Mouse (Mus musculus) thymus, postnatal 10 days (tissue): ENCODE results near the gene Nutm2.
A peak's percentile ranks its signal among the peaks of the same experiment; 100 is the strongest.
"Not testable (repeated sequence)": the region's sequence is repeated elsewhere in the genome, so short reads cannot be mapped to it uniquely, and the experiment has no call there.

Experiments used
- DNase-seq, 2 experiments: peaks; one replicate each; pipeline ENCODE4 v3.0.0; 2021; ENCODE audit warnings: low spot score in 2 of 2

The Nutm2 gene

GRCm38 (mm10) chr13:50467007-50467406, at the start of gene Nutm2:
Gene Nutm2, plus strand, starts transcription at chr13:50467307.
- no peak for DNase-seq

- peak; percentile 55 to 58 for DNase-seq
Measured at GRCm38 (mm10) chr13:50417389-50418183, 49.5 kb upstream of the Nutm2 start, which contains the start of gene Fbxw17. Gene Fbxw17, plus strand, starts transcription at chr13:50417864.

- no peak for DNase-seq
Measured at GRCm38 (mm10) chr13:50418421-50418820, 48.7 kb upstream of the Nutm2 start.

GRCm38 (mm10) chr13:50423625-50424209, 43.4 kb upstream of the Nutm2 start:
- no peak for DNase-seq

- DNase-seq = no peak
Measured at GRCm38 (mm10) chr13:50424517-50424916, 42.6 kb upstream of the Nutm2 start.

- no peak for DNase-seq
Measured at GRCm38 (mm10) chr13:50426686-50427085, 40.4 kb upstream of the Nutm2 start.

GRCm38 (mm10) chr13:50443812-50444211, 23.3 kb upstream of the Nutm2 start, which contains the start of gene Gm47429:
Gene Gm47429, minus strand, starts transcription at chr13:50443912.
- no peak for DNase-seq

GRCm38 (mm10) chr13:50445261-50445660, 21.8 kb upstream of the Nutm2 start:
- DNase-seq = no peak

- DNase-seq = not testable (repeated sequence)
Measured at GRCm38 (mm10) chr13:50452266-50452665, 14.8 kb upstream of the Nutm2 start.

GRCm38 (mm10) chr13:50453426-50453825, 13.7 kb upstream of the Nutm2 start:
- no peak for DNase-seq

GRCm38 (mm10) chr13:50460433-50460832, 6.7 kb upstream of the Nutm2 start:
- not testable (repeated sequence) for DNase-seq

- DNase-seq = no peak
Measured at GRCm38 (mm10) chr13:50464621-50465562, 2.2 kb upstream of the Nutm2 start.

- DNase-seq = not testable (repeated sequence)
Measured at GRCm38 (mm10) chr13:50488510-50488909, 21.4 kb downstream of the Nutm2 start.

- not testable (repeated sequence) for DNase-seq
Measured at GRCm38 (mm10) chr13:50510470-50511343, 43.6 kb downstream of the Nutm2 start.
